Comparison of ENCODE assay signal across 7 mouse cellular contexts in genomic region chr16:90809975-90810715, GRCm38 (mm10). TPM values are rescaled to one million over a fixed set of nuclear protein-coding genes. Genes with fewer than 3 reads are reported as not detected.
DNase-seq lines count a peak whose midpoint lies in the region; ATAC-seq lines count a peak whose summit lies in the region.

Gene Urb1 (minus strand): TSS chr16:90810413.

- ATAC-seq in embryonic facial prominence, embryonic 11.5 days (replicated peaks; ENCODE audit: insufficient number of reproducible peaks, low FRiP score, low TSS enrichment, low read depth) = peak; percentile 88
- ATAC-seq in limb, embryonic 11.5 days (ENCODE audit: insufficient number of reproducible peaks, low FRiP score, low TSS enrichment, low read depth) = peak; percentile 94
- ATAC-seq in midbrain, embryonic 14.5 days (ENCODE audit: low FRiP score, low TSS enrichment) = peak; percentile 95

- no peaks in the 10 kb centered on the region for H3K27me3 ChIP-seq in embryonic facial prominence, embryonic 11.5 days (ENCODE audit: control insufficient read depth, insufficient read depth, low read length)
- H3K27me3 ChIP-seq in limb, embryonic 11.5 days (ENCODE audit: control insufficient read depth, insufficient read depth, low read length) = no peaks in the 10 kb centered on the region
- no peaks in the 10 kb centered on the region for H3K27me3 ChIP-seq in midbrain, embryonic 14.5 days (ENCODE audit: control insufficient read depth, insufficient read depth, low read length)

- H3K4me2 ChIP-seq in embryonic facial prominence, embryonic 11.5 days (ENCODE audit: low read depth, low read length) = peak within 1 kb of the TSS; percentile 63
- peak within 1 kb of the TSS; percentile 76 for H3K4me2 ChIP-seq in limb, embryonic 11.5 days (ENCODE audit: low read depth, severe bottlenecking)
- peak within 1 kb of the TSS; percentile 65 for H3K4me2 ChIP-seq in midbrain, embryonic 14.5 days (ENCODE audit: low read length)

- H3K9ac ChIP-seq in embryonic facial prominence, embryonic 11.5 days (replicated peaks; ENCODE audit: low read length) = peak within 1 kb of the TSS; percentile 56
- peak within 1 kb of the TSS; percentile 51 for H3K9ac ChIP-seq in limb, embryonic 11.5 days (ENCODE audit: low read length)
- peak within 1 kb of the TSS; percentile 49; the same call in 1 of the 2 replicates for H3K9ac ChIP-seq in midbrain, embryonic 14.5 days (replicated peaks; ENCODE audit: low read length)

- no peaks in the 10 kb centered on the region for H3K36me3 ChIP-seq in embryonic facial prominence, embryonic 11.5 days (replicated peaks; ENCODE audit: control insufficient read depth, insufficient read depth, low read depth, low read length)
- no peaks in the 10 kb centered on the region for H3K36me3 ChIP-seq in limb, embryonic 11.5 days (ENCODE audit: control insufficient read depth, insufficient read depth, low read length)
- peaks cover 4% of the 10 kb centered on the region; the same call in 1 of the 2 replicates for H3K36me3 ChIP-seq in midbrain, embryonic 14.5 days (ENCODE audit: control insufficient read depth, insufficient read depth, low read length)

- H3K4me1 ChIP-seq in embryonic facial prominence, embryonic 11.5 days (ENCODE audit: control insufficient read depth, insufficient read depth, low read length) = no peaks in the 10 kb centered on the region
- peaks cover 5% of the 10 kb centered on the region; the same call in 1 of the 2 replicates for H3K4me1 ChIP-seq in limb, embryonic 11.5 days (ENCODE audit: control insufficient read depth, insufficient read depth, low read length)
- H3K4me1 ChIP-seq in midbrain, embryonic 14.5 days (ENCODE audit: control insufficient read depth, insufficient read depth, low read length) = peaks cover 9% of the 10 kb centered on the region

- peak; percentile 100 for DNase-seq in adrenal gland, postnatal 14 days
- peak; percentile 99 for DNase-seq in embryonic facial prominence, embryonic 11.5 days (ENCODE audit: low spot score)
- DNase-seq in heart, adult 11 months = peak; percentile 100
- DNase-seq in kidney, adult 18-20 months = peak; percentile 100
- DNase-seq in limb, embryonic 11.5 days (ENCODE audit: low spot score) = peak; percentile 100
- peak; percentile 97 for DNase-seq in midbrain, embryonic 14.5 days
- peak; percentile 100 for DNase-seq in spleen, adult 18-20 months

- peak within 1 kb of the TSS; percentile 63 for H3K4me3 ChIP-seq in embryonic facial prominence, embryonic 11.5 days (ENCODE audit: low read depth, low read length)
- peak within 1 kb of the TSS; percentile 88 for H3K4me3 ChIP-seq in limb, embryonic 11.5 days (ENCODE audit: low read depth, low read length)
- peak within 1 kb of the TSS; percentile 61 for H3K4me3 ChIP-seq in midbrain, embryonic 14.5 days (replicated peaks; ENCODE audit: low read depth, low read length)

- no peaks in the 10 kb centered on the region for H3K9me3 ChIP-seq in embryonic facial prominence, embryonic 11.5 days (replicated peaks; ENCODE audit: control insufficient read depth, low read length)
- no peaks in the 10 kb centered on the region for H3K9me3 ChIP-seq in limb, embryonic 11.5 days (ENCODE audit: control insufficient read depth, low read length)
- no peaks in the 10 kb centered on the region for H3K9me3 ChIP-seq in midbrain, embryonic 14.5 days (ENCODE audit: control insufficient read depth, low read length)

- H3K27ac ChIP-seq in embryonic facial prominence, embryonic 11.5 days (replicated peaks; ENCODE audit: low read depth, low read length) = 0 out of 2 replicates have a peak within 1 kb of the TSS, but pooled peaks have one; percentile 43
- no peak within 1 kb of the TSS for H3K27ac ChIP-seq in limb, embryonic 11.5 days (replicated peaks; ENCODE audit: low read depth, low read length)
- H3K27ac ChIP-seq in midbrain, embryonic 14.5 days (replicated peaks; ENCODE audit: low read depth, low read length) = peak within 1 kb of the TSS; percentile 71

- WGBS in embryonic facial prominence, embryonic 11.5 days = under 1% methylated on average over 47 of the region's 47 CpGs
- under 1% methylated on average over 47 of the region's 47 CpGs for WGBS in limb, embryonic 11.5 days
- WGBS in midbrain, embryonic 14.5 days = under 1% methylated on average over 47 of the region's 47 CpGs

RNA-seq across cellular contexts. Expression of gene Urb1, which starts in this region (rescaled TPM):
- total RNA-seq in adrenal gland, postnatal 14 days (2021) = 16.4 and 17.0 TPM in 2 replicates
- 13.1 and 15.4 TPM in 2 replicates for polyA plus RNA-seq in embryonic facial prominence, embryonic 11.5 days (2014; fragmentation: Nextera tagmentation; extraction: Ambion mirVana)
- polyA plus RNA-seq in limb, embryonic 11.5 days (2014; fragmentation: Nextera tagmentation; extraction: Ambion mirVana) = 16.6 and 16.7 TPM in 2 replicates
- polyA plus RNA-seq in midbrain, embryonic 14.5 days (2014; fragmentation: Nextera tagmentation; extraction: Ambion mirVana) = 9.8 and 11.6 TPM in 2 replicates
